Mouse (Mus musculus): ENCODE data around the gene Klf7. TPM values are rescaled to one million over a fixed set of nuclear protein-coding genes. Genes with fewer than 3 reads are reported as not detected.

Klf7 gene
- 219 TPM in 1 of 2 replicates, not detected in the other for polyA plus RNA-seq (2012; ENCODE audit: insufficient read depth, insufficient read length, low replicate concordance, missing spikeins)

GRCm38 (mm10) chr1:64121559-64122465 lies at the start of gene Klf7:
TSS of gene Klf7 (minus strand) at chr1:64122282.
- under 1% methylated on average over 82 of the region's 82 CpGs for WGBS
- TF ChIP-seq CTCF (IDR thresholded peaks at IDR 0.05; ENCODE audit: insufficient read depth, low read depth, low read length) (no peak), POLR2A (IDR thresholded peaks at IDR 0.05; ENCODE audit: insufficient read depth, low read depth, low read length) (peak; percentile 100)
- Histone ChIP-seq H3K27ac (ENCODE audit: insufficient read depth, low read depth, low read length) (peak within 1 kb of the TSS; percentile 100), H3K4me1 (ENCODE audit: control insufficient read depth, insufficient read depth, low read length) (peaks cover 1% of the 10 kb centered on the region; the same call in 1 of the 2 replicates), H3K4me3 (ENCODE audit: insufficient read depth, low read depth, low read length) (peak within 1 kb of the TSS; percentile 84)

GRCm38 (mm10) chr1:64164526-64165062 lies 42.5 kb upstream of the Klf7 start:
- TF ChIP-seq POLR2A (IDR thresholded peaks at IDR 0.05; ENCODE audit: insufficient read depth, low read depth, low read length) (no peak), CTCF (IDR thresholded peaks at IDR 0.05; ENCODE audit: insufficient read depth, low read depth, low read length) (no peak)
- Histone ChIP-seq H3K4me1 (ENCODE audit: control insufficient read depth, insufficient read depth, low read length) (no peaks in the 10 kb centered on the region), H3K4me3 (ENCODE audit: insufficient read depth, low read depth, low read length) (no peak overlapping the region), H3K27ac (ENCODE audit: insufficient read depth, low read depth, low read length) (no peak overlapping the region)
- WGBS = 87% methylated on average over 5 of the region's 5 CpGs

- Histone ChIP-seq H3K4me3 (ENCODE audit: insufficient read depth, low read depth, low read length) (no peak overlapping the region), H3K27ac (ENCODE audit: insufficient read depth, low read depth, low read length) (no peak overlapping the region), H3K4me1 (ENCODE audit: control insufficient read depth, insufficient read depth, low read length) (no peaks in the 10 kb centered on the region)
- WGBS = 83% methylated on average over 3 of the region's 3 CpGs
- TF ChIP-seq POLR2A (IDR thresholded peaks at IDR 0.05; ENCODE audit: insufficient read depth, low read depth, low read length) = no peak
- no peak for TF ChIP-seq CTCF (IDR thresholded peaks at IDR 0.05; ENCODE audit: insufficient read depth, low read depth, low read length)
These were observed 36.7 kb upstream of the Klf7 start for GRCm38 (mm10) chr1:64158766-64159165.

DNA sequence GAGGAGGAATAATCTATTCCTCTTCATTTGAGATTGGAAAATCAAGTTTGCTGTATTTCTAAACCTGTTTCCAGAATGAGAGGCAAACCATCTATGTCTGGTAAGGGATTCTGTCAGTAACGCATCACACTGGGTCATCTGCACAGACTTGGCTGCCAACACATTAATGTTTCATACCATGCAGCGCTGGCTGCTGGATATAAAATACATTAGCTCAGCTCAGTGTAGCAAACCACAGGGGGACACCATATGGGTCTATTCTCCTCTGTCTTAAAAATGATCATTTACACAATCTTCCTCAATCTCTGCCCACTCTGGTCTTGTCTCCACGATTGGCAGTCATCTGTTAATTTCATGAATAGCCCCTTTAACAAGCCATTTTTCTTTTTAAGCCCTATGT lies 27.1 kb upstream of the Klf7 start:
- 78% methylated on average over 3 of the region's 3 CpGs for WGBS
- Histone ChIP-seq H3K4me1 (ENCODE audit: control insufficient read depth, insufficient read depth, low read length) (no peaks in the 10 kb centered on the region), H3K4me3 (ENCODE audit: insufficient read depth, low read depth, low read length) (no peak overlapping the region), H3K27ac (ENCODE audit: insufficient read depth, low read depth, low read length) (no peak overlapping the region)
- TF ChIP-seq CTCF (IDR thresholded peaks at IDR 0.05; ENCODE audit: insufficient read depth, low read depth, low read length) (no peak), POLR2A (IDR thresholded peaks at IDR 0.05; ENCODE audit: insufficient read depth, low read depth, low read length) (no peak)

- H3K4me3 ChIP-seq (ENCODE audit: insufficient read depth, low read depth, low read length) = no peak overlapping the region
- WGBS = 28% methylated on average over 6 of the region's 6 CpGs
- TF ChIP-seq POLR2A (IDR thresholded peaks at IDR 0.05; ENCODE audit: insufficient read depth, low read depth, low read length) = no peak
- TF ChIP-seq CTCF (IDR thresholded peaks at IDR 0.05; ENCODE audit: insufficient read depth, low read depth, low read length) = no peak
- no peaks in the 10 kb centered on the region for H3K4me1 ChIP-seq (ENCODE audit: control insufficient read depth, insufficient read depth, low read length)
- no peak overlapping the region for H3K27ac ChIP-seq (ENCODE audit: insufficient read depth, low read depth, low read length)
These were observed 20.8 kb upstream of the Klf7 start for GRCm38 (mm10) chr1:64142691-64143445.

GRCm38 (mm10) chr1:64134439-64134838 lies 12.4 kb upstream of the Klf7 start:
- no peak for TF ChIP-seq POLR2A (IDR thresholded peaks at IDR 0.05; ENCODE audit: insufficient read depth, low read depth, low read length)
- TF ChIP-seq CTCF (IDR thresholded peaks at IDR 0.05; ENCODE audit: insufficient read depth, low read depth, low read length) = no peak
- H3K4me3 ChIP-seq (ENCODE audit: insufficient read depth, low read depth, low read length) = no peak overlapping the region
- H3K4me1 ChIP-seq (ENCODE audit: control insufficient read depth, insufficient read depth, low read length) = no peaks in the 10 kb centered on the region
- WGBS = 79% methylated on average over 1 of the region's 1 CpGs
- no peak overlapping the region for H3K27ac ChIP-seq (ENCODE audit: insufficient read depth, low read depth, low read length)

- H3K4me1 ChIP-seq (ENCODE audit: control insufficient read depth, insufficient read depth, low read length) = no peaks in the 10 kb centered on the region
- TF ChIP-seq CTCF (IDR thresholded peaks at IDR 0.05; ENCODE audit: insufficient read depth, low read depth, low read length) (no peak), POLR2A (IDR thresholded peaks at IDR 0.05; ENCODE audit: insufficient read depth, low read depth, low read length) (no peak)
- H3K27ac ChIP-seq (ENCODE audit: insufficient read depth, low read depth, low read length) = no peak overlapping the region
- no peak overlapping the region for H3K4me3 ChIP-seq (ENCODE audit: insufficient read depth, low read depth, low read length)
- WGBS = 81% methylated on average over 2 of the region's 2 CpGs
These were observed 4.7 kb upstream of the Klf7 start for GRCm38 (mm10) chr1:64126822-64127221.

- Histone ChIP-seq H3K4me3 (ENCODE audit: insufficient read depth, low read depth, low read length) (peak overlapping the region; percentile 84), H3K27ac (ENCODE audit: insufficient read depth, low read depth, low read length) (peak overlapping the region; percentile 57), H3K4me1 (ENCODE audit: control insufficient read depth, insufficient read depth, low read length) (no peaks in the 10 kb centered on the region)
- 10% methylated on average over 9 of the region's 9 CpGs for WGBS
- TF ChIP-seq CTCF (IDR thresholded peaks at IDR 0.05; ENCODE audit: insufficient read depth, low read depth, low read length) (no peak), POLR2A (IDR thresholded peaks at IDR 0.05; ENCODE audit: insufficient read depth, low read depth, low read length) (no peak)
These were observed 366 bp upstream of the Klf7 start for GRCm38 (mm10) chr1:64122466-64122830.

Measured in olfactory bulb, adult 2 months (tissue).